Mouse (Mus musculus) hindbrain, postnatal 0 days (tissue): Measurements from ENCODE around the gene Crygb. TPM values are rescaled to one million over a fixed set of nuclear protein-coding genes. Genes with fewer than 3 reads are reported as not detected.

ENCODE experiments used
- ATAC-seq: fragments of 200-750 bp; cut with Nextera tagmentation; 2 replicates; pipeline ENCODE4 v1.8.0; 2017; ENCODE audit warnings: mild to moderate bottlenecking, moderate TSS enrichment, moderate library complexity
- DNase-seq: peaks from one replicate; pipeline ENCODE4 v3.0.0-alpha.2; 2015; ENCODE audit warnings: low spot score
- H3K27ac ChIP-seq: fragments of 300-500 bp; sonication (generic); 2 replicates; pipeline ENCODE4 v1.5.1; 2014; ENCODE audit warnings: mild to moderate bottlenecking
- H3K27me3 ChIP-seq: fragments of 300-500 bp; sonication (generic); 2 replicates; pipeline ENCODE4 v1.6.1; 2014; ENCODE audit warnings: low read length, mixed read lengths; ENCODE audit not compliant: insufficient read depth
- H3K36me3 ChIP-seq: fragments of 300-500 bp; sonication (generic); 2 replicates; pipeline ENCODE4 v1.6.1; 2014; ENCODE audit warnings: low read length, mixed read lengths; ENCODE audit not compliant: insufficient read depth
- H3K4me1 ChIP-seq: fragments of 300-500 bp; sonication (generic); 2 replicates; pipeline ENCODE4 v1.6.1; 2014; ENCODE audit warnings: antibody characterized with exemption, low read length, mixed read lengths; ENCODE audit not compliant: insufficient read depth
- H3K4me2 ChIP-seq: fragments of 300-500 bp; sonication (generic); 2 replicates; pipeline ENCODE4 v1.6.1; 2014; ENCODE audit warnings: low read depth, mild to moderate bottlenecking, low read length, moderate library complexity, mixed read lengths
- H3K4me3 ChIP-seq: fragments of 300-500 bp; sonication (generic); 2 replicates; pipeline ENCODE4 v1.5.1; 2014; ENCODE audit warnings: low read length
- H3K9ac ChIP-seq: fragments of 300-500 bp; sonication (generic); replicated peaks from 2 replicates; pipeline ENCODE4 v1.6.1; 2014; ENCODE audit warnings: mild to moderate bottlenecking, low read length, moderate library complexity, mixed read lengths
- H3K9me3 ChIP-seq: fragments of 300-500 bp; sonication (generic); 2 replicates; pipeline ENCODE4 v1.6.1; 2016; ENCODE audit warnings: low read length, mixed read lengths
- CTCF ChIP-seq: IDR thresholded peaks from 2 replicates; pipeline ENCODE4 v1.5.1; 2016; ENCODE audit warnings: antibody characterized with exemption, control low read depth, low read depth
- WGBS: fragments of 180-500 bp; shearing (Covaris S2); extraction: QIAGEN DNeasy Blood & Tissue Kit; methylation state at CpG from one replicate; pipeline ENCODE4 v1.1.7; 2014; 5-methylcytosine and 5-hydroxymethylcytosine counted together
- polyA plus RNA-seq: library from polyadenylated mRNA; unstranded; fragments of >200 nt; fragmentation: Nextera tagmentation; extraction: Ambion mirVana; gene quantifications from 2 replicates; pipeline ENCODE4 v1.2.1, GENCODE M21; 2015
- total RNA-seq: library from RNA; depleted of rRNA; stranded (reverse); fragments of >200 nt; gene quantifications from 2 replicates; pipeline ENCODE4 v1.2.3, GENCODE M21; 2014; rRNA removed

The Crygb gene
- total RNA-seq (not detected in 2 replicates), polyA plus RNA-seq (0.40 TPM in 1 of 2 replicates, not detected in the other)

DNA sequence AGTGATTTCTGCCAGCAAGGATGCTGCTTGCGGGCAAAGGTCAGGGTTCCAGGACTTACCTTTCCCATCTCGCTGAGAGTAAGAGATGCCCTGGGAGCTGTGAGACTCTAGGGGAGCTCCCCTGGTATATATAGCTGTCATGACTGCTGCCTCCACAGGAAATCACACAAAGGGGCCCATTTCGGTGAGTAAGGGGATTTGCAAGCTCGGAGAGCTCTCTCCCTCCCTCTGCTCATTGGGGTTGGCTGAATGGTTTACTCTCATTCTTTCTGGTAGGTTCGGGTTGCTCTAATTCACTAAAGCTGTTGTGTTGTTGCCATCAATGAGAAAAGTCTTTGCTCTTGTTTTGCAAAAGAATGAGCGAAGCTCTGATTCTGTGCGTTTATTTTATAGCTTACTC, at the start of gene Crygb:
Gene Crygb, minus strand, starts transcription at position 101 of the 400 bp plus-strand sequence.
- no peaks in the 10 kb centered on the region for H3K36me3 ChIP-seq
- DNase-seq (no peak), ATAC-seq (no peak)
- no peak within 1 kb of the TSS for H3K4me2 ChIP-seq
- no peak within 1 kb of the TSS for H3K9ac ChIP-seq
- no peak within 1 kb of the TSS for H3K27ac ChIP-seq
- H3K4me3 ChIP-seq = no peak within 1 kb of the TSS
- no peaks in the 10 kb centered on the region for H3K9me3 ChIP-seq
- 38% methylated on average over 7 of the region's 7 CpGs for WGBS
- no peaks in the 10 kb centered on the region for H3K27me3 ChIP-seq
- TF ChIP-seq CTCF = no peak
- no peaks in the 10 kb centered on the region for H3K4me1 ChIP-seq

DNA sequence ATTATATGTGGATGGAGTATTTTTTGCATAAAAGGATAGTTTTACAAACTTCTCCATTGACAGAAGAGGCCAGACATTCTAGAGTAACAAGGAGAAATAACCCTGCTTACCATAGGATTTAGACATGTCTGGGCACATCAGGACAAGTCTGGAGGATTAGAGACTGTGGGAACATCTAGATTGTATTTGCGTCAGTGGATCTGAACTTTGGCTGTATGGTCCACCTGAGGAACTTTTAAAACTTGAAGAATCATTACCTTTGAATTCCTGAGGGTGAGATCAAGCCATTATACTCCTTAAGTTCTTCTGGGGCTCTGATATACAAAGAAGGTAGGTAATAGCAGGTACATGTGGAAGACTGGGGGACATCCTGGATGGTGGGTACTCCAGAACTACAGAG, 49.6 kb upstream of the Crygb start:
- H3K9ac ChIP-seq = no peak overlapping the region
- no peaks in the 10 kb centered on the region for H3K36me3 ChIP-seq
- H3K27ac ChIP-seq = no peak overlapping the region
- no peak overlapping the region for H3K4me2 ChIP-seq
- DNase-seq (no peak), ATAC-seq (no peak)
- no peak overlapping the region for H3K4me3 ChIP-seq
- H3K9me3 ChIP-seq = no peaks in the 10 kb centered on the region
- H3K27me3 ChIP-seq = no peaks in the 10 kb centered on the region
- 95% methylated on average over 1 of the region's 1 CpGs for WGBS
- H3K4me1 ChIP-seq = no peaks in the 10 kb centered on the region
- no peak for TF ChIP-seq CTCF

DNA sequence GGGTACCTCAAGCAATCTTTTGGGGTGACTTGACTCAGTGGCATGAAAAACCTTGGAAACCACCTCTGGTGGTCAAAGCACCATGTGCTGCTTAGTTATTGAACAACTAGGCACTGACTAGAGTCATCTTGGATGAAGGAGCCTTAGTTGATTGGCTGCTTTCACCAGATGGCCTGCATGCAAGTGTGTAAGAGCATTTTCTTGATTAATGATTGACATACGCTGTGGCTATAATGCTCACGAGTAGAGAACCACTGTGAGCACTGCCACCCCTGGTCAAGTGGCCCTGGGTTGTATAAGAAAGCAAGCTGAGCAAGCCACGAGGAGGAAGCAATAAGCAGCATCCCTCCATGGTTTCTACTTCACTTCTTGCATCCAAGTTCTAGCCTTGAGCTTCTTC, 48.1 kb upstream of the Crygb start:
- no peak overlapping the region for H3K4me3 ChIP-seq
- H3K27ac ChIP-seq = no peak overlapping the region
- TF ChIP-seq CTCF = no peak
- WGBS = 75% methylated on average over 3 of the region's 3 CpGs
- no peaks in the 10 kb centered on the region for H3K4me1 ChIP-seq
- no peak overlapping the region for H3K9ac ChIP-seq
- H3K4me2 ChIP-seq = no peak overlapping the region
- no peaks in the 10 kb centered on the region for H3K27me3 ChIP-seq
- ATAC-seq (no peak), DNase-seq (no peak)
- H3K36me3 ChIP-seq = no peaks in the 10 kb centered on the region
- H3K9me3 ChIP-seq = no peaks in the 10 kb centered on the region

DNA sequence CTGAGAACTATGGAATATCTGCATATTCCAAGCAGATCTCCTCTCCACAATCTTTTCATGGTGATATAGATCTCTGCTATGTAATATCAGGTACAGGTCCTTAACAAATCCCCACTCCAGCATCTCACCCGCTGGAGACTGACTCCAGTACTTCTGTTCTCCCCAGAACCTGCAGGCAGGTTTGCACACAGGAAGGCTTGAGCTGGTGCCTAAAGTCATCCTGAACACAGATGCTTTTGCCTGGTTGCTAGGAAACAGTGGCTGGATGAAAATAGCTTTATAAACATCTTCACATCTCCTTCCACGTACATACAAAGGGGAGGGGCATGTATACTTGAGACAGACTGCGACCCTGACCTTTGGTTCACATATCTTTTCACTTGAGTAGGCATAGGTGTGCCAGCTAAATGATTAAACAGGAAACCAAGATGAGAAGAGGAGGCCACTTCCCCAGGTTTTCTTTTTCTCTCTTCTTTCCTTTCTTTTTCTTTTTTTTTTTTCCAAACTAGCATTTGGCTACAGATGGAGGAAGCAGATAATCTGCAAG, 47.6 kb upstream of the Crygb start:
- TF ChIP-seq CTCF = no peak
- DNase-seq (peak; percentile 38), ATAC-seq (peak; percentile 61)
- Histone ChIP-seq H3K9me3 (no peaks in the 10 kb centered on the region), H3K4me1 (no peaks in the 10 kb centered on the region), H3K36me3 (no peaks in the 10 kb centered on the region), H3K4me3 (no peak overlapping the region), H3K9ac (no peak overlapping the region), H3K27me3 (no peaks in the 10 kb centered on the region), H3K4me2 (no peak overlapping the region), H3K27ac (no peak overlapping the region)
- WGBS = 65% methylated on average over 3 of the region's 3 CpGs

DNA sequence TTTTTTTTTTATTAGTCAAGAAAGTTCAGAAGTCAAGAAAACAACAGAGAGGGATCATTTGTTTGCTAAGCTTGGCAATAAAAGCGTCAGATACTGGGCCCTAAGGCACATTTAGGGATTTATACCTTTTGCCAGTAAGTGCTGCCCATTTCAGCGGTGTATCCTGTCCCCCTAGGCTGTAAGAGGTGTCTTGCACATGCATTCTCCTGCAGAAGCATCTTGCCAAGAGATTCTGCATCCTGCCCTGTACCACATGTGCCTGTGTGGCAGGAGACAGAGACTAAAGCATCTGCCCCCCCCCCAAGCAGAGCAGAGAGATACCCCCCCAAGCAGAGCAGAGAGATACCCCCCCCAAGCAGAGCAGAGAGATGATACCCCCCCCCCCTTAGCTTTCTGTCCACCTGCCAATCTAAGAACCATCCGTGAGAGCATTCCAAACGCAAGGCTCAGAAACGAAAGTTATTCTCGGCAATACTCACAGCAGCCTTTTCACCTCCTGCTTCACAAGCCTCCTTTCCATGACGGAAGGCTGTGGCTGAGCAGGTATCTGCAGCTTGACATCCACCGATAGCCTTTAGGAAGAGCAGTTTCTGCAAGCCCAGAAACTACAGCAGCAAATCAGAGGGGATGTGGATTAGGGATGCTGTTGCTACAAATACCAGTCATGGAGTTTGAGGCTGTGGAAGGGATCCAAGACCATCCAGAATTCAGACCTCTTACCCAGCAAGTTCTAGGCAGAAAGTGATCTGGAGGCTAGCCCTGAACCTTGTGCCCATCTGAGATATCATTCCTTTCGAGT, 40.7 kb upstream of the Crygb start, which contains the start of gene D630023F18Rik:
Gene D630023F18Rik, minus strand, starts transcription at position 641 of the 799 bp plus-strand sequence.
- ATAC-seq (peak; percentile 69; the same call in 1 of the 2 replicates), DNase-seq (peak; percentile 63)
- H3K9ac ChIP-seq = peak within 1 kb of the TSS; percentile 38; the same call in 1 of the 2 replicates
- peak within 1 kb of the TSS; percentile 55 for H3K4me2 ChIP-seq
- no peaks in the 10 kb centered on the region for H3K9me3 ChIP-seq
- H3K27me3 ChIP-seq = no peaks in the 10 kb centered on the region
- no peak for TF ChIP-seq CTCF
- 16% methylated on average over 9 of the region's 9 CpGs for WGBS
- H3K4me3 ChIP-seq = peak within 1 kb of the TSS; percentile 39
- H3K4me1 ChIP-seq = no peaks in the 10 kb centered on the region
- H3K36me3 ChIP-seq = no peaks in the 10 kb centered on the region
- no peak within 1 kb of the TSS for H3K27ac ChIP-seq

DNA sequence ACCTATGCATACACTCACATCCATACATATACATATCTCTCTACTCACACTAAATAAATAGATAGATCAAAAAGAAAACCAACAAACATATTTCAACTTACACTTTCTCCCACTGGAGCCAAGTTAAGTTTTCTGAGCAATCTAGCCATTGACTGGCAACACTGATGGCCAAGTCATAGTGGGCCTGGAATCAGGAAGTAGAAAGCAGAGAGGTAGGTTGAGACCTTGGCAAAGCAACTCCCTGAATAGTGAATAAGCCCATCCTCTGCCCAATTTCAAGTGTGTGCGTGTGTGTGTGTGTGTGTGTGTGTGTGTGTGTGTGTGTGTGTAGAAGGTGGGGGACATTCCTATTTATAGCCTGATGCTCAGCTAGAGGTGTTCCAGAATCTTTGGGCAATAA, 37.4 kb upstream of the Crygb start, which contains the start of gene Gm28845:
Gene Gm28845, minus strand, starts transcription at position 121 of the 400 bp plus-strand sequence.
- WGBS = 71% methylated on average over 1 of the region's 1 CpGs
- ATAC-seq (no peak), DNase-seq (no peak)
- TF ChIP-seq CTCF = no peak
- H3K36me3 ChIP-seq = no peaks in the 10 kb centered on the region
- no peaks in the 10 kb centered on the region for H3K9me3 ChIP-seq
- H3K27ac ChIP-seq = no peak within 1 kb of the TSS
- no peak within 1 kb of the TSS for H3K4me2 ChIP-seq
- H3K4me3 ChIP-seq = no peak within 1 kb of the TSS
- no peak within 1 kb of the TSS for H3K9ac ChIP-seq
- no peaks in the 10 kb centered on the region for H3K27me3 ChIP-seq
- no peaks in the 10 kb centered on the region for H3K4me1 ChIP-seq
